Mouse (Mus musculus) Patski (cell line): ENCODE measurements around the gene Ing1. TPM values are rescaled to one million over a fixed set of nuclear protein-coding genes. Genes with fewer than 3 reads are reported as not detected.
"Not testable (repeated sequence)": the region's sequence is repeated elsewhere in the genome, so short reads cannot be mapped to it uniquely, and the experiment has no call there.

ENCODE experiments used
- ATAC-seq: fragments of 100-300 bp; one replicate; pipeline ENCODE4 v1.8.0; 2021
- CTCF ChIA-PET: fragments of 350-600 bp; sonication (Branson Sonifier 250); formaldehyde crosslinking; loops from one replicate; lab custom pipeline; 2022; ENCODE audit warnings: inconsistent platforms; lab: Charles Lee
- POLR2A ChIA-PET: fragments of 350-600 bp; sonication (Branson Sonifier 250); formaldehyde crosslinking; loops from one replicate; lab custom pipeline; 2022; ENCODE audit warnings: antibody characterized with exemption, inconsistent platforms; lab: Charles Lee
- DNase-seq: peaks from one replicate; pipeline ENCODE4 v3.0.0-alpha.2; 2011; ENCODE audit warnings: low read depth, low spot score
- H3K27me3 ChIP-seq: fragments of 371-371 bp; one replicate; pipeline ENCODE4 v1.5.1; 2021
- CTCF ChIP-seq: fragments of 100-300 bp; IDR thresholded peaks from one replicate; pipeline ENCODE4 v1.5.1; 2021
- in situ Hi-C: fragments of 300-500 bp; cut with MboI; formaldehyde crosslinking; loops from 3 replicates; pipeline ENCODE4 v1.11.1; 2018; ENCODE audit warnings: low pct_unique_long_range_greater_than_20kb, mixed read lengths
- polyA plus RNA-seq: library from polyadenylated mRNA; unstranded; gene quantifications from one replicate; pipeline ENCODE4 v1.2.3, GENCODE M21; 2021

Ing1 gene
- polyA plus RNA-seq, 1 experiment from 2014 or later, result 71.3 TPM

- H3K27me3 ChIP-seq, result no peaks in the 10 kb centered on the region
- POLR2A ChIA-PET, result no interaction called here
- in situ Hi-C loops, result loop anchor here (5.0 kb wide), 1 partner anchor 42 kb away; no protein-coding TSS in a partner anchor
Measured at GRCm38 (mm10) chr8:11560220-11560619, 4.8 kb downstream of the Ing1 start.

GRCm38 (mm10) chr8:11564236-11564635 lies 8.9 kb downstream of the Ing1 start:
- ATAC-seq, result no peak
- no peaks in the 10 kb centered on the region for H3K27me3 ChIP-seq
- no peak for TF ChIP-seq CTCF
- no peak for DNase-seq
- POLR2A ChIA-PET, result no interaction called here
- in situ Hi-C loops, result loop anchor here (5.0 kb wide), 1 partner anchor 38 kb away; no protein-coding TSS in a partner anchor
- CTCF ChIA-PET, result interaction anchor here (0.6 kb wide), 1 partner anchor 37 kb away, joined by 3 read pairs; no protein-coding TSS in a partner anchor

More at GRCm38 (mm10) chr8:11560220-11560619, 4.8 kb downstream of the Ing1 start:
- no peak for ATAC-seq
- CTCF ChIA-PET, result no interaction called here
- no peak for TF ChIP-seq CTCF
- DNase-seq, result no peak

- DNase-seq (no peak), ATAC-seq (no peak)
- POLR2A ChIA-PET, result no interaction called here
- TF ChIP-seq CTCF, result no peak
- CTCF ChIA-PET, result interaction anchor here (0.6 kb wide), 1 partner anchor 37 kb away, joined by 3 read pairs; no protein-coding TSS in a partner anchor
- no peaks in the 10 kb centered on the region for H3K27me3 ChIP-seq
- in situ Hi-C loops, result loop anchor here (5.0 kb wide), 1 partner anchor 38 kb away; no protein-coding TSS in a partner anchor
Measured at GRCm38 (mm10) chr8:11564721-11565120, 9.3 kb downstream of the Ing1 start.

GRCm38 (mm10) chr8:11568193-11568592 lies 12.8 kb downstream of the Ing1 start:
- POLR2A ChIA-PET, in situ Hi-C loops, ATAC-seq, DNase-seq, H3K27me3 ChIP-seq: not testable (repeated sequence)
- CTCF ChIA-PET, result interaction anchor here (1.4 kb wide), 1 partner anchor 59 kb away, joined by 3 read pairs; no protein-coding TSS in a partner anchor

- no peak for TF ChIP-seq CTCF
- ATAC-seq (no peak), DNase-seq (no peak)
- in situ Hi-C loops, result no loop called here
- ChIA-PET CTCF (interaction anchor here (1.4 kb wide), 1 partner anchor 57 kb away, joined by 3 read pairs; no protein-coding TSS in a partner anchor), POLR2A (no interaction called here)
- H3K27me3 ChIP-seq, result no peaks in the 10 kb centered on the region
Measured at GRCm38 (mm10) chr8:11569260-11570097, 14.1 kb downstream of the Ing1 start.

GRCm38 (mm10) chr8:11570742-11571141 lies 15.4 kb downstream of the Ing1 start:
- no peaks in the 10 kb centered on the region for H3K27me3 ChIP-seq
- no peak for ATAC-seq
- ChIA-PET POLR2A (no interaction called here), CTCF (no interaction called here)
- no peak for DNase-seq
- in situ Hi-C loops, result no loop called here
- no peak for TF ChIP-seq CTCF

GRCm38 (mm10) chr8:11571950-11572349 lies 16.6 kb downstream of the Ing1 start:
- TF ChIP-seq CTCF, result no peak
- ChIA-PET CTCF (no interaction called here), POLR2A (no interaction called here)
- DNase-seq, result no peak
- H3K27me3 ChIP-seq, result no peaks in the 10 kb centered on the region
- in situ Hi-C loops, result no loop called here
- ATAC-seq, result no peak

GRCm38 (mm10) chr8:11572428-11572827 lies 17.1 kb downstream of the Ing1 start:
- ATAC-seq (no peak), DNase-seq (no peak)

GRCm38 (mm10) chr8:11574911-11575603 lies 19.7 kb downstream of the Ing1 start:
- no peak for TF ChIP-seq CTCF
- no peak for DNase-seq
- CTCF ChIA-PET, result interaction anchor here (1.0 kb wide), 1 partner anchor 27 kb away, joined by 4 read pairs; no protein-coding TSS in a partner anchor
- ATAC-seq, result no peak
- in situ Hi-C loops, result no loop called here
- H3K27me3 ChIP-seq, result no peaks in the 10 kb centered on the region
- POLR2A ChIA-PET, result interaction anchor here (0.7 kb wide), 1 partner anchor 11 kb away, joined by 3 read pairs; no protein-coding TSS in a partner anchor

More at GRCm38 (mm10) chr8:11572428-11572827, 17.1 kb downstream of the Ing1 start:
- no peak for TF ChIP-seq CTCF
- POLR2A ChIA-PET, result no interaction called here
- no peaks in the 10 kb centered on the region for H3K27me3 ChIP-seq
- CTCF ChIA-PET, result no interaction called here
- in situ Hi-C loops, result no loop called here

- ChIA-PET CTCF (interaction anchor here (0.9 to 1.0 kb wide), 2 partner anchors 10 to 27 kb away, joined by 3 to 4 read pairs; no protein-coding TSS in a partner anchor), POLR2A (no interaction called here)
- H3K27me3 ChIP-seq, result no peaks in the 10 kb centered on the region
- no peak for ATAC-seq
- DNase-seq, result no peak
- TF ChIP-seq CTCF, result no peak
- in situ Hi-C loops, result no loop called here
Measured at GRCm38 (mm10) chr8:11575604-11576384, 20.4 kb downstream of the Ing1 start.
